Mouse (Mus musculus): ENCODE measurements around the gene Sobp. TPM values are rescaled to one million over a fixed set of nuclear protein-coding genes. Genes with fewer than 3 reads are reported as not detected.

Gene Sobp
- total RNA-seq, 1 experiment, result 0.31 TPM

DNA sequence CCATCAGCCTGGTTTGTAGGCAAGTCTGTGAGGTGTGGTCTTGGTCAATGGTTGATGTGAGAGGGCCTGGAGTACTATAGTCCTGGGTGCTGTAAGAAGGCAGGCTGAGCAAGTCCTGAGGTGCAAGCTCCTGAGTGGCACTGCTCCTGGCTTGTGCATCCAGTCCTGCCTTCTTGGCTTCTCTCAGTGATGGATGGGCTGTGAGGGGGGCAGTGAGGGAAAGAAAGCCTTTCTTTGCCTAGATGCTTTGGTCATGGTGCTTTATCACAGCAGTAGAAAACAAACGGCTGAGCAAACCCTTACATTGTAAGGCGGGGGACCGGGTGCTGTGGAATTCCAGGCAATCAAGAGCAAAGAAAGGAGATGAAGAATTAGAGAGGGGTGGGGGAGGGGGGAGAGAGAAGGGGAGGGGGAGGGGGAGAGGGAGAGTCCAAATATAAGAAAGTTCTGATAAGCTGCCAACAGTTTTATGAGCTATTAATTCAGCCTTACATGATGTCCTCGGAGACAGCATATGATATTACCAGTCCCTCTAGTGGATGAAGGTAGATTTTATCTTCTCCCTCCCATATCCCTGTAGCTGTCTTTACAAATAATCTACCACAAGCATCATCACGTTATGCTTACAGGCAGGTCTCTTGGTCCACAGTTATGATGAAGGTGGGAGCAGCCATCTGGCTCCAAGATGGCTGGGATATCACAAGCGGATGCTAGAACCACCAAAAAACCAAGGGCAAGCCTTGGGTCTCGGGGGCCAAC lies 193.2 kb downstream of the Sobp start:
- DNase-seq (ENCODE audit: low read depth, low spot score), result no peak
- no peak overlapping the region for H3K27ac ChIP-seq (ENCODE audit: insufficient read depth, low read depth, low read length, poor library complexity, severe bottlenecking)
- H3K9ac ChIP-seq (ENCODE audit: insufficient read depth, low read depth, low read length, poor library complexity, severe bottlenecking), result no peak overlapping the region
- TF ChIP-seq HCFC1 (IDR thresholded peaks at IDR 0.05; ENCODE audit: borderline replicate concordance, insufficient read depth, low read length) (no peak), MAFK (IDR thresholded peaks at IDR 0.05; ENCODE audit: insufficient read depth, low read depth, low read length) (no peak), CHD2 (IDR thresholded peaks at IDR 0.05; ENCODE audit: low read depth, low read length) (no peak), ZC3H11A (IDR thresholded peaks at IDR 0.05; ENCODE audit: borderline replicate concordance, low read depth, low read length) (no peak), ZNF384 (IDR thresholded peaks at IDR 0.05; ENCODE audit: low read depth, low read length) (no peak)
- no peaks in the 10 kb centered on the region for H3K4me1 ChIP-seq (ENCODE audit: control insufficient read depth in 2 of 2, insufficient read depth in 2 of 2, low read length in 2 of 2, poor library complexity in 1 of 2)
- in situ Hi-C loops (cut with MboI; ENCODE audit: low sequenced_read_pairs in 2 of 2, unreplicated experiment in 2 of 2), result no loop called here
- H3K36me3 ChIP-seq (ENCODE audit: control insufficient read depth, insufficient read depth, low read length, poor library complexity, severe bottlenecking), result no peaks in the 10 kb centered on the region
- no peak overlapping the region for H3K4me3 ChIP-seq (ENCODE audit: insufficient read depth in 1 of 2, low read depth in 1 of 2, low read length in 2 of 2, poor library complexity in 1 of 2, severe bottlenecking in 1 of 2)
- no peaks in the 10 kb centered on the region for H3K9me3 ChIP-seq (ENCODE audit: control insufficient read depth, insufficient read depth, low read depth, low read length)

DNA sequence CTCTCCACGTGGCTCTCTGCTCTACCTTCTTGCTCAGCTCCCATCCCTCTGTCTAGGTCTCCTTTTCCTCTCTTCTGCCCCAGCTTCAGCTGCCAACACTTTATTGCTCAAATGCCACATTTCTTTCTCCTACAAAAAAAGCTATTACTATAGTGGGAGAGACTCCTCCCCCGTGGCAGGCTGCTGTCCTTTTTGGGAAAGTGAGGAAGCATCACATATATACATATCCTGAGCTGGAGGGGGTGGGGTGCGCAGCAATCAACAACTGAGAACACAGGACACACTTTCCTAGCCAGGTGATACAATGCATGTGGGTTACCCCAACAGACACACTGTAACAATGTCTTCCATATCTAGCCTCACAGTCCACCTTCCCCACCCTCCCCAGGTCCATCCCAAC lies 196.0 kb downstream of the Sobp start:
- no peak for DNase-seq (ENCODE audit: low read depth, low spot score)
- Histone ChIP-seq H3K36me3 (ENCODE audit: control insufficient read depth, insufficient read depth, low read length, poor library complexity, severe bottlenecking) (no peaks in the 10 kb centered on the region), H3K9ac (ENCODE audit: insufficient read depth, low read depth, low read length, poor library complexity, severe bottlenecking) (no peak overlapping the region), H3K4me1 (ENCODE audit: control insufficient read depth in 2 of 2, insufficient read depth in 2 of 2, low read length in 2 of 2, poor library complexity in 1 of 2) (no peaks in the 10 kb centered on the region), H3K4me3 (ENCODE audit: insufficient read depth in 1 of 2, low read depth in 1 of 2, low read length in 2 of 2, poor library complexity in 1 of 2, severe bottlenecking in 1 of 2) (no peak overlapping the region), H3K9me3 (ENCODE audit: control insufficient read depth, insufficient read depth, low read depth, low read length) (no peaks in the 10 kb centered on the region), H3K27ac (ENCODE audit: insufficient read depth, low read depth, low read length, poor library complexity, severe bottlenecking) (no peak overlapping the region)
- in situ Hi-C loops (cut with MboI; ENCODE audit: low sequenced_read_pairs in 2 of 2, unreplicated experiment in 2 of 2), result no loop called here
- no peak for TF ChIP-seq HCFC1 (IDR thresholded peaks at IDR 0.05; ENCODE audit: borderline replicate concordance, insufficient read depth, low read length)
- no peak for TF ChIP-seq ZC3H11A (IDR thresholded peaks at IDR 0.05; ENCODE audit: borderline replicate concordance, low read depth, low read length)
- no peak for TF ChIP-seq CHD2 (IDR thresholded peaks at IDR 0.05; ENCODE audit: low read depth, low read length)
- no peak for TF ChIP-seq MAFK (IDR thresholded peaks at IDR 0.05; ENCODE audit: insufficient read depth, low read depth, low read length)
- no peak for TF ChIP-seq ZNF384 (IDR thresholded peaks at IDR 0.05; ENCODE audit: low read depth, low read length)

DNA sequence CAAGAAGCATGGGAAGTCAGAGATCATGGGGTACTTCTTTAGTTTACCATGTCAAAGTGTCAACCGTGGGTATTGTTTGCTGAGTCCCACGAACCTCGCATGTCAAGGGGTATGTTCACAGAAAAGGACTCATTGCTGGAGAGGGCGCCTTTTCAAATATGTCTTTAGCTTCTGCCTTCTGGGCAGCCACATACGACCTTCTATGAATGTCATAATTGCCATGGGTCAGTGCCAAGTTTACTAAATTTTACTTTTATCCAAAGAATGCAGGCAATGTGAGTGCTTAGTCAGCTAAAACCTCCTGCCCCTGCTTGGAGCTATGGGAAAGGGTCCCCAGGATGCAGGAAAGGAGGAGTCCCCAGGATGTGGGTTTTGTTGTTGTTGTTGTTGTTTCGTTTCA lies 197.8 kb downstream of the Sobp start:
- no peak for TF ChIP-seq HCFC1 (IDR thresholded peaks at IDR 0.05; ENCODE audit: borderline replicate concordance, insufficient read depth, low read length)
- no peak for TF ChIP-seq CHD2 (IDR thresholded peaks at IDR 0.05; ENCODE audit: low read depth, low read length)
- no peak for TF ChIP-seq MAFK (IDR thresholded peaks at IDR 0.05; ENCODE audit: insufficient read depth, low read depth, low read length)
- no peak for TF ChIP-seq ZC3H11A (IDR thresholded peaks at IDR 0.05; ENCODE audit: borderline replicate concordance, low read depth, low read length)
- no peak for TF ChIP-seq ZNF384 (IDR thresholded peaks at IDR 0.05; ENCODE audit: low read depth, low read length)
- H3K9ac ChIP-seq (ENCODE audit: insufficient read depth, low read depth, low read length, poor library complexity, severe bottlenecking), result no peak overlapping the region
- no peak overlapping the region for H3K4me3 ChIP-seq (ENCODE audit: insufficient read depth in 1 of 2, low read depth in 1 of 2, low read length in 2 of 2, poor library complexity in 1 of 2, severe bottlenecking in 1 of 2)
- H3K27ac ChIP-seq (ENCODE audit: insufficient read depth, low read depth, low read length, poor library complexity, severe bottlenecking), result no peak overlapping the region
- no peaks in the 10 kb centered on the region for H3K4me1 ChIP-seq (ENCODE audit: control insufficient read depth in 2 of 2, insufficient read depth in 2 of 2, low read length in 2 of 2, poor library complexity in 1 of 2)
- no peaks in the 10 kb centered on the region for H3K36me3 ChIP-seq (ENCODE audit: control insufficient read depth, insufficient read depth, low read length, poor library complexity, severe bottlenecking)
- DNase-seq (ENCODE audit: low read depth, low spot score), result no peak
- no peaks in the 10 kb centered on the region for H3K9me3 ChIP-seq (ENCODE audit: control insufficient read depth, insufficient read depth, low read depth, low read length)
- in situ Hi-C loops (cut with MboI; ENCODE audit: low sequenced_read_pairs in 2 of 2, unreplicated experiment in 2 of 2), result no loop called here

DNA sequence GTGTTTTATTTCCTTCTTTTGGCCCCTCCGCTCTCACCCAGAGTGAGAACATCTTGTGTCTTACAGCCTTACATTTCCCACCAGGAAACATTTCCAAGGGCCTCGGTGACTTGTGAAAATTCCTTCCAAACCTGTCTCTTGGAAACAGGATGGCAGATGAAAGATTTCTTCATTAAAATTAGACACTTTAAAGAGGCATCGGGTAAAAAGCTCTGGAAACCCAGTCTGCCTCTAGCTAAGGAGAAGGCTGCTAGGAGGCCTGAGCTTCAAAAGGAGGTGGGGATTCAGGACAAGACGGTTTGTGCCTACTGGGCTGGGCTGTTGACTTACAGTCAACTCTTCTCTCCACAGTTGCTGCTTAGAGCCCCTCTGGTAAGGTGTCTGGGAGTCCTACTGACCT lies 200.8 kb downstream of the Sobp start:
- Histone ChIP-seq H3K4me3 (ENCODE audit: insufficient read depth in 1 of 2, low read depth in 1 of 2, low read length in 2 of 2, poor library complexity in 1 of 2, severe bottlenecking in 1 of 2) (no peak overlapping the region), H3K9ac (ENCODE audit: insufficient read depth, low read depth, low read length, poor library complexity, severe bottlenecking) (no peak overlapping the region), H3K27ac (ENCODE audit: insufficient read depth, low read depth, low read length, poor library complexity, severe bottlenecking) (no peak overlapping the region), H3K36me3 (ENCODE audit: control insufficient read depth, insufficient read depth, low read length, poor library complexity, severe bottlenecking) (no peaks in the 10 kb centered on the region), H3K4me1 (ENCODE audit: control insufficient read depth in 2 of 2, insufficient read depth in 2 of 2, low read length in 2 of 2, poor library complexity in 1 of 2) (peaks cover 4 to 7% of the 10 kb centered on the region in 2 experiments; a peak in 3 of 4 replicates), H3K9me3 (ENCODE audit: control insufficient read depth, insufficient read depth, low read depth, low read length) (no peaks in the 10 kb centered on the region)
- no peak for TF ChIP-seq MAFK (IDR thresholded peaks at IDR 0.05; ENCODE audit: insufficient read depth, low read depth, low read length)
- no peak for TF ChIP-seq ZNF384 (IDR thresholded peaks at IDR 0.05; ENCODE audit: low read depth, low read length)
- TF ChIP-seq ZC3H11A (IDR thresholded peaks at IDR 0.05; ENCODE audit: borderline replicate concordance, low read depth, low read length), result no peak
- no peak for TF ChIP-seq HCFC1 (IDR thresholded peaks at IDR 0.05; ENCODE audit: borderline replicate concordance, insufficient read depth, low read length)
- TF ChIP-seq CHD2 (IDR thresholded peaks at IDR 0.05; ENCODE audit: low read depth, low read length), result no peak
- DNase-seq (ENCODE audit: low read depth, low spot score), result no peak
- in situ Hi-C loops (cut with MboI; ENCODE audit: low sequenced_read_pairs in 2 of 2, unreplicated experiment in 2 of 2), result no loop called here
